Mouse (Mus musculus): ENCODE measurements at regions not wholly inside any gene's neighbourhood (a gene's known extent, or its start where the extent isn't known, plus 50 kb on each side); places are given as distances from the start of the nearest gene placed in this dataset.

GRCm38 (mm10) chr7:123753252-123753651, 229.4 kb upstream of the Hs3st4 start:
- H3K4me2 ChIP-seq (ENCODE audit: low read depth, low read length), result no peak overlapping the region
- no peak for DNase-seq (ENCODE audit: low spot score)
- H3K27ac ChIP-seq (replicated peaks; ENCODE audit: low read depth, low read length), result no peak overlapping the region
- H3K9ac ChIP-seq (ENCODE audit: low read depth, low read length), result no peak overlapping the region
- WGBS, result 90% methylated on average over 3 of the region's 3 CpGs
- no peaks in the 10 kb centered on the region for H3K4me1 ChIP-seq (ENCODE audit: control insufficient read depth, insufficient read depth, low read length)
- no peaks in the 10 kb centered on the region for H3K9me3 ChIP-seq (ENCODE audit: control insufficient read depth, low read length)
- H3K36me3 ChIP-seq (ENCODE audit: control insufficient read depth, insufficient read depth, low read length), result no peaks in the 10 kb centered on the region
- H3K27me3 ChIP-seq (replicated peaks; ENCODE audit: control insufficient read depth, insufficient read depth, low read length), result no peaks in the 10 kb centered on the region
- no peak for ATAC-seq (ENCODE audit: low read depth)
- no peak overlapping the region for H3K4me3 ChIP-seq (ENCODE audit: low read depth, low read length)

GRCm38 (mm10) chr7:123795036-123795435, 187.6 kb upstream of the Hs3st4 start:
- H3K9ac ChIP-seq (ENCODE audit: low read depth, low read length), result no peak overlapping the region
- H3K4me3 ChIP-seq (ENCODE audit: low read depth, low read length), result no peak overlapping the region
- H3K27ac ChIP-seq (replicated peaks; ENCODE audit: low read depth, low read length), result no peak overlapping the region
- no peaks in the 10 kb centered on the region for H3K4me1 ChIP-seq (ENCODE audit: control insufficient read depth, insufficient read depth, low read length)
- DNase-seq (ENCODE audit: low spot score), result peak; percentile 19
- H3K27me3 ChIP-seq (replicated peaks; ENCODE audit: control insufficient read depth, insufficient read depth, low read length), result no peaks in the 10 kb centered on the region
- no peaks in the 10 kb centered on the region for H3K9me3 ChIP-seq (ENCODE audit: control insufficient read depth, low read length)
- H3K4me2 ChIP-seq (ENCODE audit: low read depth, low read length), result no peak overlapping the region
- no peaks in the 10 kb centered on the region for H3K36me3 ChIP-seq (ENCODE audit: control insufficient read depth, insufficient read depth, low read length)
- ATAC-seq (ENCODE audit: low read depth), result no peak
- WGBS, result 73% methylated on average over 2 of the region's 2 CpGs

- DNase-seq (ENCODE audit: low spot score) (no peak), ATAC-seq (ENCODE audit: low read depth) (no peak)
- no peak overlapping the region for H3K27ac ChIP-seq (replicated peaks; ENCODE audit: low read depth, low read length)
- 73% methylated on average over 3 of the region's 3 CpGs for WGBS
- H3K4me1 ChIP-seq (ENCODE audit: control insufficient read depth, insufficient read depth, low read length), result no peaks in the 10 kb centered on the region
- no peaks in the 10 kb centered on the region for H3K36me3 ChIP-seq (ENCODE audit: control insufficient read depth, insufficient read depth, low read length)
- no peaks in the 10 kb centered on the region for H3K27me3 ChIP-seq (replicated peaks; ENCODE audit: control insufficient read depth, insufficient read depth, low read length)
- no peak overlapping the region for H3K4me2 ChIP-seq (ENCODE audit: low read depth, low read length)
- H3K9ac ChIP-seq (ENCODE audit: low read depth, low read length), result no peak overlapping the region
- H3K9me3 ChIP-seq (ENCODE audit: control insufficient read depth, low read length), result no peaks in the 10 kb centered on the region
- H3K4me3 ChIP-seq (ENCODE audit: low read depth, low read length), result no peak overlapping the region
Measured at GRCm38 (mm10) chr7:123796096-123796495, 186.6 kb upstream of the Hs3st4 start.

GRCm38 (mm10) chr7:123805650-123806049, 177.0 kb upstream of the Hs3st4 start:
- H3K27me3 ChIP-seq (replicated peaks; ENCODE audit: control insufficient read depth, insufficient read depth, low read length), result no peaks in the 10 kb centered on the region
- no peak overlapping the region for H3K27ac ChIP-seq (replicated peaks; ENCODE audit: low read depth, low read length)
- H3K4me1 ChIP-seq (ENCODE audit: control insufficient read depth, insufficient read depth, low read length), result no peaks in the 10 kb centered on the region
- ATAC-seq (ENCODE audit: low read depth), result no peak
- 81% methylated on average over 2 of the region's 2 CpGs for WGBS
- DNase-seq (ENCODE audit: low spot score), result no peak
- H3K36me3 ChIP-seq (ENCODE audit: control insufficient read depth, insufficient read depth, low read length), result no peaks in the 10 kb centered on the region
- no peak overlapping the region for H3K4me2 ChIP-seq (ENCODE audit: low read depth, low read length)
- no peak overlapping the region for H3K4me3 ChIP-seq (ENCODE audit: low read depth, low read length)
- no peaks in the 10 kb centered on the region for H3K9me3 ChIP-seq (ENCODE audit: control insufficient read depth, low read length)
- H3K9ac ChIP-seq (ENCODE audit: low read depth, low read length), result no peak overlapping the region

- H3K36me3 ChIP-seq (ENCODE audit: control insufficient read depth, insufficient read depth, low read length), result no peaks in the 10 kb centered on the region
- H3K9me3 ChIP-seq (ENCODE audit: control insufficient read depth, low read length), result no peaks in the 10 kb centered on the region
- H3K4me2 ChIP-seq (ENCODE audit: low read depth, low read length), result no peak overlapping the region
- H3K27ac ChIP-seq (replicated peaks; ENCODE audit: low read depth, low read length), result no peak overlapping the region
- H3K4me3 ChIP-seq (ENCODE audit: low read depth, low read length), result no peak overlapping the region
- 74% methylated on average over 4 of the region's 4 CpGs for WGBS
- ATAC-seq (ENCODE audit: low read depth), result no peak
- no peak for DNase-seq (ENCODE audit: low spot score)
- H3K9ac ChIP-seq (ENCODE audit: low read depth, low read length), result no peak overlapping the region
- H3K4me1 ChIP-seq (ENCODE audit: control insufficient read depth, insufficient read depth, low read length), result no peaks in the 10 kb centered on the region
- no peaks in the 10 kb centered on the region for H3K27me3 ChIP-seq (replicated peaks; ENCODE audit: control insufficient read depth, insufficient read depth, low read length)
Measured at GRCm38 (mm10) chr7:123823976-123824375, 158.7 kb upstream of the Hs3st4 start.

- Histone ChIP-seq H3K9ac (ENCODE audit: low read depth, low read length) (no peak overlapping the region), H3K4me1 (ENCODE audit: control insufficient read depth, insufficient read depth, low read length) (no peaks in the 10 kb centered on the region), H3K27me3 (replicated peaks; ENCODE audit: control insufficient read depth, insufficient read depth, low read length) (no peaks in the 10 kb centered on the region), H3K9me3 (ENCODE audit: control insufficient read depth, low read length) (no peaks in the 10 kb centered on the region), H3K27ac (replicated peaks; ENCODE audit: low read depth, low read length) (no peak overlapping the region), H3K4me2 (ENCODE audit: low read depth, low read length) (no peak overlapping the region), H3K4me3 (ENCODE audit: low read depth, low read length) (no peak overlapping the region), H3K36me3 (ENCODE audit: control insufficient read depth, insufficient read depth, low read length) (no peaks in the 10 kb centered on the region)
- ATAC-seq (ENCODE audit: low read depth) (no peak), DNase-seq (ENCODE audit: low spot score) (no peak)
- WGBS, result 84% methylated on average over 5 of the region's 5 CpGs
Measured at GRCm38 (mm10) chr7:123826406-123826805, 156.3 kb upstream of the Hs3st4 start.

- whole genome bisulfite sequencing, result 86% methylated on average over 7 of the region's 7 CpGs
- H3K27ac ChIP-seq (replicated peaks; ENCODE audit: low read depth, low read length), result no peak overlapping the region
- H3K9ac ChIP-seq (ENCODE audit: low read depth, low read length), result no peak overlapping the region
- no peaks in the 10 kb centered on the region for H3K27me3 ChIP-seq (replicated peaks; ENCODE audit: control insufficient read depth, insufficient read depth, low read length)
- no peaks in the 10 kb centered on the region for H3K9me3 ChIP-seq (ENCODE audit: control insufficient read depth, low read length)
- H3K36me3 ChIP-seq (ENCODE audit: control insufficient read depth, insufficient read depth, low read length), result no peaks in the 10 kb centered on the region
- no peak overlapping the region for H3K4me3 ChIP-seq (ENCODE audit: low read depth, low read length)
- no peak overlapping the region for H3K4me2 ChIP-seq (ENCODE audit: low read depth, low read length)
- no peak for DNase-seq (ENCODE audit: low spot score)
- H3K4me1 ChIP-seq (ENCODE audit: control insufficient read depth, insufficient read depth, low read length), result no peaks in the 10 kb centered on the region
- no peak for ATAC-seq (ENCODE audit: low read depth)
Measured at GRCm38 (mm10) chr7:123842552-123842951, 140.1 kb upstream of the Hs3st4 start.

GRCm38 (mm10) chr7:123847081-123847480, 135.6 kb upstream of the Hs3st4 start:
- H3K9me3 ChIP-seq (ENCODE audit: control insufficient read depth, low read length), result no peaks in the 10 kb centered on the region
- WGBS, result 89% methylated on average over 4 of the region's 4 CpGs
- H3K9ac ChIP-seq (ENCODE audit: low read depth, low read length), result no peak overlapping the region
- DNase-seq (ENCODE audit: low spot score) (no peak), ATAC-seq (ENCODE audit: low read depth) (no peak)
- no peak overlapping the region for H3K4me2 ChIP-seq (ENCODE audit: low read depth, low read length)
- no peaks in the 10 kb centered on the region for H3K36me3 ChIP-seq (ENCODE audit: control insufficient read depth, insufficient read depth, low read length)
- no peak overlapping the region for H3K27ac ChIP-seq (replicated peaks; ENCODE audit: low read depth, low read length)
- no peak overlapping the region for H3K4me3 ChIP-seq (ENCODE audit: low read depth, low read length)
- no peaks in the 10 kb centered on the region for H3K4me1 ChIP-seq (ENCODE audit: control insufficient read depth, insufficient read depth, low read length)
- H3K27me3 ChIP-seq (replicated peaks; ENCODE audit: control insufficient read depth, insufficient read depth, low read length), result no peaks in the 10 kb centered on the region

GRCm38 (mm10) chr7:123848644-123849043, 134.0 kb upstream of the Hs3st4 start:
- Histone ChIP-seq H3K36me3 (ENCODE audit: control insufficient read depth, insufficient read depth, low read length) (no peaks in the 10 kb centered on the region), H3K27me3 (replicated peaks; ENCODE audit: control insufficient read depth, insufficient read depth, low read length) (no peaks in the 10 kb centered on the region), H3K9ac (ENCODE audit: low read depth, low read length) (no peak overlapping the region), H3K4me1 (ENCODE audit: control insufficient read depth, insufficient read depth, low read length) (no peaks in the 10 kb centered on the region), H3K9me3 (ENCODE audit: control insufficient read depth, low read length) (no peaks in the 10 kb centered on the region), H3K4me2 (ENCODE audit: low read depth, low read length) (no peak overlapping the region), H3K4me3 (ENCODE audit: low read depth, low read length) (no peak overlapping the region), H3K27ac (replicated peaks; ENCODE audit: low read depth, low read length) (no peak overlapping the region)
- WGBS, result 33% methylated on average over 5 of the region's 5 CpGs
- ATAC-seq (ENCODE audit: low read depth), result no peak
- DNase-seq (ENCODE audit: low spot score), result no peak

Data from embryonic facial prominence, embryonic 14.5 days (tissue).